Mouse (Mus musculus): ENCODE measurements around the gene Metrnl.

GRCm38 (mm10) chr11:121651556-121651955 is 49.8 kb upstream of the Metrnl start:
- TF ChIP-seq POLR2A (IDR thresholded peaks at IDR 0.05; ENCODE audit: insufficient read depth, low read depth, low read length) (no peak), CTCF (IDR thresholded peaks at IDR 0.05; ENCODE audit: insufficient read depth, low read depth, low read length) (no peak)

Data from olfactory bulb, adult 2 months (tissue).